Mouse (Mus musculus) kidney, adult 11 months (tissue): ENCODE data around the gene Hecw2.

Experiments
- DNase-seq: peaks from one replicate; pipeline ENCODE4 v3.0.0; 2022

Hecw2 gene

DNA sequence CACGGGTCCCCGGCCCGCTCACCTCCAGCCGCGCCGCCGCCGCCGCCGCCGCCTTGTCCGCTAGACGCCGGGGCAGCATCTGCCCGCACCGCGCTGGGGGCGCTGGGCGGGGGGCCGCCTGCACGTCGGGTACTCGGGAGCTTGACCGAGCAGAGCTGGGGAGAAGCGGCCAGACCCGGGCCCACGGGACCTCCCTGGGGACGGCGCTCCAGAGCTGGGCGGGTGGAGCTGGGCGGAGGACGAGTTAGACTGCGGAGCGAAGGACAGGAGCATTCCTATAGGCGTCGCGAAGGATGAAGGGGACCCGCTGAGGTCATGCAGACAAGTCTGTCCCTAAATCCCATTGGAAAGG is at the start of gene Hecw2:
Gene Hecw2, minus strand, starts transcription at position 215 of the 352 bp plus-strand sequence.
- no peak for DNase-seq

- no peak for DNase-seq
Observed at GRCm38 (mm10) chr1:54242722-54243121, 47.8 kb upstream of the Hecw2 start.

DNA sequence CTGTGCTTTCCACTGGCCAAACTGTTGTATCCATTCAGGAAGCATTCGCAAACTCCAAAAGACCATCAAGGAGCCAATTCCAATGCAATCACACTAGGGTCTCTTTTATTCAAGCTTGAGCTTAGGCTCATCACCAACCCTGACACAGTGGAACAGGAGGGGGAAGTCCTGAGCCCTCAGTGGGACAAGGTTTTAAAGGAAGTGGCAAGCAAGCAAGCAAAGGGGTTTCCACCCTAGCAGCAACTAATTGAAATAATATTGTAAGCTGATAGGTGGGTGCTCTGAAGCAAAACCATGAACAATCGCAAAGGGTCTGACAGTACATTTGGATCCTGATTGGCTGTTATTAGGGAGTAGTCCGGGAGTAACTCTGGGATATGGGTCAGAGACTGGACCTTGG is 25.3 kb upstream of the Hecw2 start:
- no peak for DNase-seq

GRCm38 (mm10) chr1:54194183-54194953 is 600 bp downstream of the Hecw2 start:
- DNase-seq: no peak

DNA sequence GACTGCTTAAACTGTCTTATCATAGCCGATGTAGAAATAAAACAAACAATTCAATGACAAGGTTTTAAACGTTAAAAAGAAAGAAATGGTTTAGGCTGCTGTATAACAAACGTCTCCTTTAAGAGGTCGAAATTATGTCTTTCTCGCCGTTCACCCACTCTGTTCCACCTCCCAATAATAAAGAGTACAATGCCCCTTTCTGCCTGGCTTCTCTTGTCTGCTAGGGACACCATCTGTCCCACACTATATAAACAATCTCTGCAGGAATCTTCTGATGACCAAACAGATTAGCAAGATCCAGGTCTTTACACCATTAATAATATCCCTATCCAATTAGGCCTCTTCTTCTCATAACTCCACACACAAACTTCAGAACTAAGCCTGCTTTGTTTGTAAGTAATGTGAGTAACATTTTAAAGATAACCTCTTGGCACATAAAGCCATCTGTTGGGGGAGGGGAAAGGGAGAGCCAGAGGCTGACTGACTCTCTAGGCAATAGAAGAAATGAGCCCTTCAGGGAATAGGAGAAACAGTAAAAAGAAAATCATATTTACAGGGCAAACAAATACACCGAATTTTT is 1.7 kb downstream of the Hecw2 start:
- DNase-seq: no peak

- no peak for DNase-seq
Observed at GRCm38 (mm10) chr1:54187579-54187978, 7.4 kb downstream of the Hecw2 start.

- no peak for DNase-seq
Observed at GRCm38 (mm10) chr1:54186347-54186746, 8.6 kb downstream of the Hecw2 start.

GRCm38 (mm10) chr1:54180663-54181062 is 14.3 kb downstream of the Hecw2 start:
- no peak for DNase-seq

- no peak for DNase-seq
Observed at GRCm38 (mm10) chr1:54179179-54179578, 15.8 kb downstream of the Hecw2 start.

DNA sequence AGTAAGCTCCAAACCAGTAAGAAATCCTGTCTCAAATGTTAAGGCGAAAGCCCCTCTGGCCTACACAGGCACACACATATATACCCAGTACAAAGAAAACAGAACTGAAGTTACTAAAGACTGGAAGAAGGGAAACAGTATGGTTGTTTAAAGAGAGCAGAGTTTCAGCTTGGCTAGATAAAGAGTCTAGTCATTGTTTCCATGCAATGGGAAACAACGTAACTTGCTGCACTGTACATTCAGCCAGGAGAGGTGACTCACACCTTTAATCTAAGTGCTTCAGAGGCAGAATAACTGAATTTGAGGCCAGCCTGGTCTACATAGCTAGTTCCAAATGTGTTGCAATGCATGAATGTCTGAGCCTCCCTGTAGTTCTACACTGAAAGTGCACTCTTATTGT is 18.4 kb downstream of the Hecw2 start:
- DNase-seq: no peak

DNA sequence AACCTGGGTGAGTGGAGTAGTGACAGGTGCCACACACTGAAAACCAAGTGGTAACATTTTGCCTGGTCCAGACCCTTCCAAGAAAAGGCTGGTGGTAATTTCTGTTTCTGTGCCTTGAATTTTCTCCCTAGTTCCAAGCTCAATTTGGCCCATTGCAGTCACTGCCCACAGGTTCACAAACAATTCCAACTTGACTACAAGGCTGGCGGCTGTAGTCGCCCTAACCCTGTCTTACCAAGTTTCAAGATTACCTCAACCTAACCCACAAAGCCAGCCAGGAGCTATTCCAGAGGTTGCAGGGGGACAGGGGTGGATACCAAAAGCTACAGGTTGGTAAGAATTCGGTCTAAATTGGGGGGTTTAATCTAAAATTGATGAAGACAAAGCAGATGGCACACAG is 27.0 kb downstream of the Hecw2 start:
- DNase-seq: no peak

GRCm38 (mm10) chr1:54159531-54159930 is 35.4 kb downstream of the Hecw2 start:
- DNase-seq: no peak

- DNase-seq: no peak
Observed at GRCm38 (mm10) chr1:54153216-54153786, 41.7 kb downstream of the Hecw2 start.

- no peak for DNase-seq
Observed at GRCm38 (mm10) chr1:54145106-54145505, 49.9 kb downstream of the Hecw2 start.

GRCm38 (mm10) chr1:54133802-54134436 is 61.0 kb downstream of the Hecw2 start:
- no peak for DNase-seq

- no peak for DNase-seq
Observed at GRCm38 (mm10) chr1:54128714-54129431, 66.1 kb downstream of the Hecw2 start.

- DNase-seq: no peak
Observed at GRCm38 (mm10) chr1:54126991-54127742, 67.8 kb downstream of the Hecw2 start.

DNA sequence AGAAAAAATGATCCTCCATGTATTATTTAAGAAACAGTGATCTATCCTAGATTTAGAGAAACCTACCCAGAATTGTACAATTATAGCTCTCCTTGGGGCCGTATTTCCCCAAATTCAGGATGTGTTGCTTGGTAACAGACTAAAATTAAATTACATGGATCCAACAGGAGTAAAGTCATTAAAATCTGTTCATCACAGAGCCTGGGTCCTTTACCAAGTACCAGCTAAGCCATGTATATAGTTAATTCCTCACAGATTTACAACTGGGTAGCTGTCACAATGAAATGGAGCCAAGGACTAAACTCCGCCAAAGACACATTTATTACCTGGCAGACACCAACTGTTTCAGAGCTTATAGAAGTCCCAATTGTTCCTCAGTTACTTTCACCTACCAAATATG is 72.4 kb downstream of the Hecw2 start:
- DNase-seq: no peak

DNA sequence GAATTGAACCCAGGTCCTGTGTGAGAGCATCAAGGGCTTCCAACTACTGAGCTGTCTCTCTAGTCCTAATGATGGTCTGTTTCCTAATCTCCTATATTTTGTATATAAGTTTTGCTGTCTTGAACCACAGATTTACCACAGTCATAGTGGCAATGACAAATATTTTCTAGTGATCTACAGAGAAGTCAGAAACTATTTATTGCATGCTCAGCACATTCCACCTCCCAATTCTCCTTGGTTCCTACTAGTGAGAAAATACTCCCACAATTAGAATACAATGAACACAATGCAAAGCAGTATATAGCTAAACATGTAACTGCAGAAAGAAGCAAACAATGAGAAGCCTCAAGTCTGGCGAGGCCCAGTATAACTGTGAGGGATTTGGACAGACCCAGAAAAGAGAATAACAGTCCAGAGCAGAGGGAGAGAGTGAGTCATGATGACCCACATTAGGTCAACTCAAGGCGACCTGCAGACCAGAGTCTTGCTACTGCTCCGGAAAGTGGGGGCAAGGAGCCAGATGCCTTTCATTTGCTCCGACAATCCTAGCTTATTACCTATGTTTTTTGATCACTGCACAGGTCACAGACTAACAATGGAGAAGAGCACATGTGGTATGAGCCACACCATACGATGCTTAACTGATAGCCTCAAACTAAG is 73.8 kb downstream of the Hecw2 start:
- DNase-seq: no peak

- no peak for DNase-seq
Observed at GRCm38 (mm10) chr1:54119638-54120320, 75.2 kb downstream of the Hecw2 start.

GRCm38 (mm10) chr1:54118342-54118973 is 76.5 kb downstream of the Hecw2 start:
- DNase-seq: no peak
